Mouse (Mus musculus): ENCODE measurements around the gene Srsf4.

GRCm38 (mm10) chr4:131916425-131916824 lies 43.0 kb downstream of the Srsf4 start:
- peak; percentile 82 for TF ChIP-seq MAX (IDR thresholded peaks at IDR 0.05; ENCODE audit: low read length)
- TF ChIP-seq GATA1 (IDR thresholded peaks at IDR 0.05; ENCODE audit: low read depth, low read length), result no peak
- TF ChIP-seq TBP (IDR thresholded peaks at IDR 0.05; ENCODE audit: low read depth, low read length), result no peak
